Mouse (Mus musculus): Measurements from ENCODE around the gene Runx1.

DNA sequence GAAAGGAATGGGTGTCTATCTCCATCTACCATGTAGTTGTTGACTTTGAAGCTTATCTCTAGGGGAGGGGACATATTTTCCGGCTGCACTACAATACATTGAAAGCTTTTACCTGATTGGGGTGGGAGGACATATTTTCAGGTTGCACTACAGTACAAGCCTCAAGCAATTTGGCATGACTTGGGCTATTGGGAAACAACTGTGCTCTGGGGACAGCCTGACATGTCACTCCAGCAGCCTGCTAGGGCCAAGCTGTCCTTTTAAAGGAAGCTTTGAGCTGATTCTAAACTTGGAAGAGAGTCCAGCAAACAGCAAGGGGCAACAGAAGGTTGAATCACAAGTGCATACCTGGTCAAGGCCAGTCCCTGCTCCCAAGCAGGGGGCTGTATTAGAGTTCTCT lies 270.9 kb downstream of the Runx1 start:
- no peak for TF ChIP-seq CTCF (conservative IDR thresholded peaks at IDR 0.05 in 1 of 2, IDR thresholded peaks at IDR 0.05 in 1 of 2; ENCODE audit: low read depth in 2 of 2, low read length in 2 of 2)
- TF ChIP-seq ZC3H11A (IDR thresholded peaks at IDR 0.05; ENCODE audit: low read depth, low read length), result no peak
- no peak for TF ChIP-seq KAT2A (IDR thresholded peaks at IDR 0.05; ENCODE audit: insufficient replicate concordance, low read length)
- no peak for TF ChIP-seq MXI1 (IDR thresholded peaks at IDR 0.05; ENCODE audit: low read depth, low read length)
- TF ChIP-seq ZNF384 (IDR thresholded peaks at IDR 0.05; ENCODE audit: low read depth, low read length), result no peak
- TF ChIP-seq ZMIZ1 (IDR thresholded peaks at IDR 0.05; ENCODE audit: low read depth, low read length), result no peak
- TF ChIP-seq SIN3A (IDR thresholded peaks at IDR 0.05; ENCODE audit: low read length), result no peak
- no peak for TF ChIP-seq JUND (conservative IDR thresholded peaks at IDR 0.05; ENCODE audit: low read depth, low read length)
- TF ChIP-seq POLR2A (IDR thresholded peaks at IDR 0.05; ENCODE audit: low read depth, low read length), result no peak
- no peak for TF ChIP-seq NELFE (IDR thresholded peaks at IDR 0.05; ENCODE audit: low read depth, low read length)
- no peak for TF ChIP-seq ETS1 (conservative IDR thresholded peaks at IDR 0.05; ENCODE audit: low read depth, low read length)
- TF ChIP-seq GABPA (IDR thresholded peaks at IDR 0.05; ENCODE audit: insufficient replicate concordance, low read depth, low read length), result no peak
- TF ChIP-seq E2F4 (IDR thresholded peaks at IDR 0.05; ENCODE audit: insufficient replicate concordance, low read depth, low read length), result no peak
- no peak for TF ChIP-seq EP300 (IDR thresholded peaks at IDR 0.05; ENCODE audit: low read length)
